In the genomic region with DNA sequence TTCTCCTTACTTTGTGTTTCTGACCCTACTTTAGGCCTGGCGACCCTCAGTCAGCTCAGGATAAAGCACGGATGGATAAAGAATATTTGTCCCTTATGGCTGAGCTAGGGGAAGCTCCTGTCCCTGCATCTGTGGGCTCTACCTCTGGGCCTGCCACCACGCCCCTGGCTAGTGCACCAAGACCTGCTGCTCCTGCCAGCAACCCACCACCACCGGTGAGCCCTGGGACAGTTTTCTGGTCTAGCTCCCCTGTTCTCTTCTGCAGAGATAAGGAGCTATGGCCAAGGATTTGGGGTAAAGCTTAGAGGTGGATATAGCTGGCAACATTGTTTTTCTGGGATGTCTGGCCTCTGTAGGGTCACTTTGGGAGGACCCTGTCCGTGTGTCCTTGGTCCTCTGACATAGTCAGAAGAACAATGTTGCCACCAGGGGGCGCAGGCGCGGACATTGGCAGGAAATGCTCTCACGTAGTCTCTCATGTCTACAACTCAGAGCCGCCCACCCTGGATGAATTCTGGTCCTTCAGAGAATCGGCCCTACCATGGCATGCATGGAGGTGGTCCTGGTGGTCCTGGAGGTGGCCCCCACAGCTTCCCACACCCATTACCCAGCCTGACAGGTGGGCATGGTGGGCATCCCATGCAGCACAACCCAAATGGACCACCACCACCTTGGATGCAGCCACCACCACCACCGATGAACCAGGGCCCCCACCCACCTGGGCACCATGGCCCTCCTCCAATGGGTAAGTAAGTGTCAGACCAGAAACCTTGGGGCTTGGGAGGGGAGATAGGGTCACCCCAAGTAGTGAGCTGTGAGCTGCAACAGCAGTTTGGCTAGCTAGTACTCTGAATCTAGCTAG, we compare ENCODE assay signal across 8 mouse cellular contexts. TPM values are rescaled to one million over a fixed set of nuclear protein-coding genes. Genes with fewer than 3 reads are reported as not detected.
A peak's percentile ranks its signal among the peaks of the same experiment; 100 is the strongest.
DNase-seq lines count a peak whose midpoint lies in the region; ATAC-seq lines count a peak whose summit lies in the region.

No protein-coding gene starts in this region.

- 0 out of 2 replicates have a peak, but pooled peaks cover 6% of the 10 kb centered on the region for H3K4me1 ChIP-seq in hindbrain, embryonic 12.5 days

- peak; percentile 12; the same call in 1 of the 2 replicates for ATAC-seq in hindbrain, embryonic 12.5 days (ENCODE audit: low FRiP score)

- no peaks in the 10 kb centered on the region for H3K27me3 ChIP-seq in hindbrain, embryonic 12.5 days

- 72% methylated on average over 12 of the region's 12 CpGs for whole genome bisulfite sequencing in hindbrain, embryonic 12.5 days

- H3K9me3 ChIP-seq in hindbrain, embryonic 12.5 days (replicated peaks): no peaks in the 10 kb centered on the region

- DNase-seq in MN1 (ENCODE audit: low spot score): peak; percentile 70
- DNase-seq in cerebellum, adult 11-12 months: peak; percentile 70
- DNase-seq in forelimb bud, embryonic 11.5 days (ENCODE audit: low read depth, low spot score): peak; percentile 70
- DNase-seq in layer of hippocampus, postnatal 36 days: peak; percentile 47 to 64
- peak; percentile 82 to 87 for DNase-seq in lung, postnatal 4 days
- DNase-seq in right cerebral cortex, postnatal 14 days: peak; percentile 93
- DNase-seq in urinary bladder, postnatal 36 days (ENCODE audit: low spot score in 2 of 2): peak; percentile 47 to 79

- peaks cover 96% of the 10 kb centered on the region for H3K36me3 ChIP-seq in hindbrain, embryonic 12.5 days

- no peak overlapping the region for H3K4me2 ChIP-seq in hindbrain, embryonic 12.5 days (replicated peaks)

- no peak overlapping the region for H3K4me3 ChIP-seq in hindbrain, embryonic 12.5 days

- no peak overlapping the region for H3K27ac ChIP-seq in hindbrain, embryonic 12.5 days

- H3K9ac ChIP-seq in hindbrain, embryonic 12.5 days: no peak overlapping the region

RNA-seq across cellular contexts. Expression of gene Sf1, which starts 10.3 kb away (rescaled TPM):
- polyA plus RNA-seq in hindbrain, embryonic 12.5 days (2016; fragmentation: Nextera tagmentation; extraction: Ambion mirVana): 168 and 176 TPM in 2 replicates
- total RNA-seq in layer of hippocampus, postnatal 36 days (2021): 100 to 1,000 TPM; 188 to 222 TPM

RNA-seq across cellular contexts. Expression of gene Pygm, which starts 10.4 kb away (rescaled TPM):
- 1.8 and 3.9 TPM in 2 replicates for polyA plus RNA-seq in hindbrain, embryonic 12.5 days (2016; fragmentation: Nextera tagmentation; extraction: Ambion mirVana)
- total RNA-seq in layer of hippocampus, postnatal 36 days (2021): 10 to 100 TPM; 18.3 to 22.1 TPM

RNA-seq across cellular contexts. Expression of gene Rasgrp2, which starts 25.4 kb away (rescaled TPM):
- polyA plus RNA-seq in hindbrain, embryonic 12.5 days (2016; fragmentation: Nextera tagmentation; extraction: Ambion mirVana): 20.0 and 23.0 TPM in 2 replicates
- 10 to 100 TPM; 23.8 to 34.5 TPM for total RNA-seq in layer of hippocampus, postnatal 36 days (2021)

RNA-seq across cellular contexts. Expression of gene Map4k2, which starts 32.8 kb away (rescaled TPM):
- polyA plus RNA-seq in hindbrain, embryonic 12.5 days (2016; fragmentation: Nextera tagmentation; extraction: Ambion mirVana): 15.0 and 16.0 TPM in 2 replicates
- total RNA-seq in layer of hippocampus, postnatal 36 days (2021): 10 to 100 TPM; 74.9 to 87.7 TPM

RNA-seq across cellular contexts. Expression of gene Men1, which starts 39.0 kb away (rescaled TPM):
- 91.5 and 95.8 TPM in 2 replicates for polyA plus RNA-seq in hindbrain, embryonic 12.5 days (2016; fragmentation: Nextera tagmentation; extraction: Ambion mirVana)
- total RNA-seq in layer of hippocampus, postnatal 36 days (2021): 10 to 100 TPM; 63.3 to 69.8 TPM
